In genomic region chr6:146326631-146327030, GRCm38 (mm10) we compare ENCODE assay signal across 16 mouse cellular contexts.
DNase-seq lines count a peak whose midpoint lies in the region; TF ChIP-seq lines count a peak whose summit lies in the region.
"Had no signal": no experiment of that assay in that cellular context is flagged by ENCODE, and none has a peak within 500 bp of the region (broad histone marks: within the 10 kb centered on the region; RNA-seq: fewer than 3 reads in every experiment).

No protein-coding gene starts in this region.

- intact Hi-C loops in gastrocnemius, adult 2 months (cut with DNase I) = no loop called here
- intact Hi-C loops in gastrocnemius, postnatal 36 days (cut with DNase I) = no loop called here
- intact Hi-C loops in heart, postnatal 25 days (cut with DNase I) = no loop called here

- H3K4me3 ChIP-seq in gastrocnemius, adult 2 months = no peak overlapping the region

- TF ChIP-seq CTCF in gastrocnemius, adult 2 months (IDR thresholded peaks at IDR 0.05) = no peak

- peak; percentile 58 for DNase-seq in gastrocnemius, adult 18-20 months (ENCODE audit: low spot score)
- DNase-seq in gastrocnemius, postnatal 4 days (ENCODE audit: low spot score in 2 of 2) = no peak
- peak; percentile 76 for DNase-seq in gastrocnemius, adult 2 months
- DNase-seq in gastrocnemius, postnatal 36 days = no peak
- peak; percentile 25 for DNase-seq in heart, adult 11 months
- no peak for DNase-seq in heart, postnatal 25 days (ENCODE audit: low spot score)
- DNase-seq: adrenal gland, adult 2 months; adrenal gland, adult 8-10 months; adrenal gland, postnatal 10 days; adrenal gland, postnatal 14 days; adrenal gland, postnatal 25 days; adrenal gland, postnatal 36 days; B cell, adult 2 months; cerebellum, adult 11 months; cerebellum, adult 11-12 months; cerebellum, adult 18-20 months had no signal

- peak overlapping the region; percentile 81 for H3K27ac ChIP-seq in gastrocnemius, adult 2 months

Comparison
In these comparisons a context has a peak if more than half of its experiments do, and no peak if none do; other contexts are left out.
1. DNase-seq: peak in gastrocnemius, adult 18-20 months (single experiment), gastrocnemius, adult 2 months (single experiment) and heart, adult 11 months (single experiment); none in gastrocnemius, postnatal 4 days (0 of 2), gastrocnemius, postnatal 36 days (0 of 2) and heart, postnatal 25 days (single experiment).